Mouse (Mus musculus): Measurements from ENCODE around the gene Atp6v0c.

GRCm38 (mm10) chr17:24191481-24191880 is 22.0 kb upstream of the Atp6v0c start:
- TF ChIP-seq MAFK (IDR thresholded peaks at IDR 0.05; ENCODE audit: insufficient read depth, low read depth, low read length) (no peak), ZNF384 (IDR thresholded peaks at IDR 0.05; ENCODE audit: low read depth, low read length) (no peak), CHD2 (IDR thresholded peaks at IDR 0.05; ENCODE audit: low read depth, low read length) (no peak), ZC3H11A (IDR thresholded peaks at IDR 0.05; ENCODE audit: borderline replicate concordance, low read depth, low read length) (no peak), HCFC1 (IDR thresholded peaks at IDR 0.05; ENCODE audit: borderline replicate concordance, insufficient read depth, low read length) (no peak)

All from ES-E14 (cell line).